Mouse (Mus musculus): ENCODE measurements at regions not wholly inside any gene's neighbourhood (a gene's known extent, or its start where the extent isn't known, plus 50 kb on each side); places are given as distances from the start of the nearest gene placed in this dataset.

GRCm38 (mm10) chr2:40258207-40258606, 1032.0 kb upstream of the Ppp6c start:
- ATAC-seq (ENCODE audit: low FRiP score), result no peak
- no peaks in the 10 kb centered on the region for H3K9me3 ChIP-seq (ENCODE audit: control insufficient read depth, low read length)

GRCm38 (mm10) chr2:40249639-40250332, 1023.5 kb upstream of the Ppp6c start:
- H3K4me1 ChIP-seq (replicated peaks; ENCODE audit: control insufficient read depth, insufficient read depth, low read length), result no peaks in the 10 kb centered on the region
- 65% methylated on average over 1 of the region's 1 CpGs for WGBS

More at GRCm38 (mm10) chr2:40258207-40258606, 1032.0 kb upstream of the Ppp6c start:
- Histone ChIP-seq H3K4me1 (replicated peaks; ENCODE audit: control insufficient read depth, insufficient read depth, low read length) (no peaks in the 10 kb centered on the region), H3K36me3 (replicated peaks; ENCODE audit: control insufficient read depth, insufficient read depth) (no peaks in the 10 kb centered on the region), H3K27me3 (ENCODE audit: control insufficient read depth, insufficient read depth, low read length) (no peaks in the 10 kb centered on the region), H3K4me2 (replicated peaks) (no peak overlapping the region), H3K9ac (no peak overlapping the region), H3K27ac (no peak overlapping the region), H3K4me3 (replicated peaks; ENCODE audit: low read length) (no peak overlapping the region)
- DNase-seq (ENCODE audit: low spot score), result no peak

GRCm38 (mm10) chr2:40223708-40224107, 997.5 kb upstream of the Ppp6c start:
- ATAC-seq (ENCODE audit: low FRiP score) (no peak), DNase-seq (ENCODE audit: low spot score) (peak; percentile 6)
- H3K27ac ChIP-seq, result no peak overlapping the region
- H3K36me3 ChIP-seq (replicated peaks; ENCODE audit: control insufficient read depth, insufficient read depth), result no peaks in the 10 kb centered on the region
- H3K9me3 ChIP-seq (ENCODE audit: control insufficient read depth, low read length), result no peaks in the 10 kb centered on the region
- no peaks in the 10 kb centered on the region for H3K4me1 ChIP-seq (replicated peaks; ENCODE audit: control insufficient read depth, insufficient read depth, low read length)
- H3K4me2 ChIP-seq (replicated peaks), result no peak overlapping the region
- 87% methylated on average over 1 of the region's 1 CpGs for WGBS
- no peaks in the 10 kb centered on the region for H3K27me3 ChIP-seq (ENCODE audit: control insufficient read depth, insufficient read depth, low read length)
- no peak overlapping the region for H3K9ac ChIP-seq
- H3K4me3 ChIP-seq (replicated peaks; ENCODE audit: low read length), result no peak overlapping the region

More at GRCm38 (mm10) chr2:40249639-40250332, 1023.5 kb upstream of the Ppp6c start:
- Histone ChIP-seq H3K9me3 (ENCODE audit: control insufficient read depth, low read length) (no peaks in the 10 kb centered on the region; the same call in 1 of the 2 replicates), H3K27me3 (ENCODE audit: control insufficient read depth, insufficient read depth, low read length) (no peaks in the 10 kb centered on the region), H3K36me3 (replicated peaks; ENCODE audit: control insufficient read depth, insufficient read depth) (no peaks in the 10 kb centered on the region), H3K9ac (no peak overlapping the region), H3K4me2 (replicated peaks) (no peak overlapping the region), H3K4me3 (replicated peaks; ENCODE audit: low read length) (no peak overlapping the region), H3K27ac (no peak overlapping the region)
- DNase-seq (ENCODE audit: low spot score), result no peak
- ATAC-seq (ENCODE audit: low FRiP score), result no peak

GRCm38 (mm10) chr2:40223259-40223658, 997.0 kb upstream of the Ppp6c start:
- Histone ChIP-seq H3K36me3 (replicated peaks; ENCODE audit: control insufficient read depth, insufficient read depth) (no peaks in the 10 kb centered on the region), H3K9ac (no peak overlapping the region), H3K4me2 (replicated peaks) (no peak overlapping the region), H3K4me1 (replicated peaks; ENCODE audit: control insufficient read depth, insufficient read depth, low read length) (no peaks in the 10 kb centered on the region), H3K4me3 (replicated peaks; ENCODE audit: low read length) (no peak overlapping the region), H3K27me3 (ENCODE audit: control insufficient read depth, insufficient read depth, low read length) (no peaks in the 10 kb centered on the region), H3K27ac (no peak overlapping the region), H3K9me3 (ENCODE audit: control insufficient read depth, low read length) (no peaks in the 10 kb centered on the region)
- DNase-seq (ENCODE audit: low spot score) (no peak), ATAC-seq (ENCODE audit: low FRiP score) (no peak)

All from hindbrain, embryonic 14.5 days (tissue).